Mouse (Mus musculus) stomach, embryonic 15.5 days (tissue): ENCODE measurements around the gene Lztr1. TPM values are rescaled to one million over a fixed set of nuclear protein-coding genes. Genes with fewer than 3 reads are reported as not detected.
A peak's percentile ranks its signal among the peaks of the same experiment; 100 is the strongest.

Experiments used
- ATAC-seq: fragments of 200-750 bp; cut with Nextera tagmentation; 2 replicates; pipeline ENCODE4 v1.8.0; 2017; ENCODE audit warnings: low read depth, moderate number of reproducible peaks, moderate TSS enrichment; ENCODE audit not compliant: insufficient read depth, low FRiP score
- H3K27ac ChIP-seq: fragments of 300-500 bp; sonication (generic); 2 replicates; pipeline ENCODE4 v1.5.1; 2015; ENCODE audit warnings: mild to moderate bottlenecking, inconsistent platforms
- H3K27me3 ChIP-seq: fragments of 300-500 bp; sonication (generic); replicated peaks from 2 replicates; pipeline ENCODE4 v1.6.1; 2015; ENCODE audit warnings: inconsistent platforms
- H3K36me3 ChIP-seq: fragments of 300-500 bp; sonication (generic); 2 replicates; pipeline ENCODE4 v1.6.1; 2015; ENCODE audit warnings: inconsistent platforms
- H3K4me1 ChIP-seq: fragments of 300-500 bp; sonication (generic); 2 replicates; pipeline ENCODE4 v1.6.1; 2015; ENCODE audit warnings: inconsistent platforms
- H3K4me2 ChIP-seq: fragments of 300-500 bp; sonication (generic); 2 replicates; pipeline ENCODE4 v1.6.1; 2015; ENCODE audit warnings: mild to moderate bottlenecking, inconsistent platforms
- H3K4me3 ChIP-seq: fragments of 300-500 bp; sonication (generic); replicated peaks from 2 replicates; pipeline ENCODE4 v1.5.1; 2015; ENCODE audit warnings: inconsistent platforms
- H3K9ac ChIP-seq: fragments of 300-500 bp; sonication (generic); 2 replicates; pipeline ENCODE4 v1.6.1; 2015; ENCODE audit warnings: inconsistent platforms
- H3K9me3 ChIP-seq: fragments of 300-500 bp; sonication (generic); 2 replicates; pipeline ENCODE4 v1.6.1; 2016; ENCODE audit warnings: inconsistent platforms
- WGBS: fragments of 180-500 bp; shearing (Covaris S2); methylation state at CpG from one replicate; pipeline ENCODE4 v1.1.7; 2015; 5-methylcytosine and 5-hydroxymethylcytosine counted together
- polyA plus RNA-seq: library from polyadenylated mRNA; unstranded; fragments of >200 nt; fragmentation: Nextera tagmentation; extraction: Ambion mirVana; gene quantifications from 2 replicates; pipeline ENCODE4 v1.2.1, GENCODE M21; 2015

Lztr1 gene
- polyA plus RNA-seq, 1 experiment from 2014 or later, result 70.2 TPM

DNA sequence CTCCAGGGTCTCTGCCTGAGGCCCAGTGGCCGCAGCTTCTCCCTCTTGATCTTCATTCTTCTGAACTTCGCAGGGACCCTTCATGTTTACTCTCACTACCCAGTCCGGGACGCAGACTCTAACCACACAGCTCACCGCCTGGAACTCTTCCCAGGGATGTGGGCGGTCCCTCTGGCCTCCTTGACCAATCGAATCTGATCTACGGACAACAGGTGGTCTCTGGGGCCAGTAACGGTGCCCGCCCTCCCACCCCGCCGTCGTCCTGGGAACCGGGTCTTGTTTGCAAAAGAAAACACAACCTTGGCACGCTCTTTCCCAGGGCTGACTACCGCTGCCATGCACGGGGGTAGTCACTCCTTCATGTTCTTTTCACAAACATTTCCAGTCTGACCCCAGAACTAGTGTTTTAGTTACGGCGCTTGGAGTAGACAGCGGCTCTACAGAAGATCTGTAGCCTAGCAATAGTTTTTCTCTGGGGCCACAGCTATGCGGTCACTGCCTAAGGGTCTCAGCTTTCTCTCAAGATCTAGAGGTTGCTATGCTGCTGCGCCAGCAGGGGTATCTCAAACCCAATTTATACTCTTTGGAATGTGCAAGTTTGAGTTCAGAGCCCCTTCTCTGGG lies 52.8 kb downstream of the Lztr1 start, which contains the start of gene Lrrc74b:
TSS of gene Lrrc74b (minus strand) at position 120 of the 623 bp plus-strand sequence.
- no peaks in the 10 kb centered on the region for H3K27me3 ChIP-seq
- ATAC-seq, result peak; percentile 81
- H3K9ac ChIP-seq, result no peak within 1 kb of the TSS
- WGBS, result 1% methylated on average over 22 of the region's 22 CpGs
- peaks cover 29% of the 10 kb centered on the region for H3K4me1 ChIP-seq
- no peaks in the 10 kb centered on the region for H3K36me3 ChIP-seq
- H3K4me3 ChIP-seq, result peak within 1 kb of the TSS; percentile 25
- peak within 1 kb of the TSS; percentile 68 for H3K27ac ChIP-seq
- peak within 1 kb of the TSS; percentile 54 for H3K4me2 ChIP-seq
- H3K9me3 ChIP-seq, result no peaks in the 10 kb centered on the region

- no peaks in the 10 kb centered on the region for H3K27me3 ChIP-seq
- no peaks in the 10 kb centered on the region for H3K9me3 ChIP-seq
- no peak within 1 kb of the TSS for H3K9ac ChIP-seq
- peak within 1 kb of the TSS; percentile 54 for H3K4me2 ChIP-seq
- peaks cover 29% of the 10 kb centered on the region for H3K4me1 ChIP-seq
- 3% methylated on average over 10 of the region's 10 CpGs for WGBS
- peak within 1 kb of the TSS; percentile 68 for H3K27ac ChIP-seq
- H3K4me3 ChIP-seq, result peak within 1 kb of the TSS; percentile 25
- H3K36me3 ChIP-seq, result no peaks in the 10 kb centered on the region
- peak; percentile 38; the same call in 1 of the 2 replicates for ATAC-seq
Observed at GRCm38 (mm10) chr16:17561751-17562208, 53.3 kb downstream of the Lztr1 start, which contains the start of gene P2rx6. Gene P2rx6 (plus strand): TSS chr16:17561885.

DNA sequence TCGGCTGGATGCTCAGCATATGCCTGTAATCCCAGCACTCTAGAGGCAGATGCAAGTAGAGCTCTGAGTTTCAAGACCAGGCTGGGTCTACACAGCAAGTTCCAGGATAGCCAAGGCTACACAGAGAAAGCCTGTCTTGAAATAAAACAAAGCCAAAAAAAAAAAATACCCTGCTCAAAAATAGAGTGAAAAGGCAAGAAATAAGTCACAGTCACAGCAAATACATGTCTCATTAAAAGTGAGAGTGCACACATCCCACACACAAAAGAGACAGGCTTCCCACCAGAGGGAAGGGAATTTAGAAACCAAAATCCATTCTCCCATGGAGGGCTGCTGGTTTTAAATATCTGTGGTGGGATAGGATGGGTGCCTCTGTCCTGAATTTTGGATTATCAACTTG lies 55.1 kb downstream of the Lztr1 start:
- 43% methylated on average over 1 of the region's 1 CpGs for WGBS
- Histone ChIP-seq H3K36me3 (no peaks in the 10 kb centered on the region), H3K4me3 (no peak overlapping the region), H3K9ac (no peak overlapping the region), H3K27me3 (no peaks in the 10 kb centered on the region), H3K9me3 (no peaks in the 10 kb centered on the region), H3K4me1 (peaks cover 23% of the 10 kb centered on the region), H3K27ac (no peak overlapping the region), H3K4me2 (no peak overlapping the region)
- ATAC-seq, result no peak

- ATAC-seq, result no peak
- Histone ChIP-seq H3K27ac (no peak overlapping the region), H3K9ac (no peak overlapping the region)
Observed at GRCm38 (mm10) chr16:17564221-17564620, 55.7 kb downstream of the Lztr1 start.

GRCm38 (mm10) chr16:17564771-17565170 lies 56.3 kb downstream of the Lztr1 start:
- Histone ChIP-seq H3K9ac (no peak overlapping the region), H3K4me3 (no peak overlapping the region), H3K36me3 (no peaks in the 10 kb centered on the region), H3K4me2 (no peak overlapping the region), H3K9me3 (no peaks in the 10 kb centered on the region), H3K27me3 (no peaks in the 10 kb centered on the region), H3K4me1 (peaks cover 15% of the 10 kb centered on the region; the same call in 1 of the 2 replicates), H3K27ac (no peak overlapping the region)
- 55% methylated on average over 3 of the region's 3 CpGs for WGBS
- ATAC-seq, result no peak

More at GRCm38 (mm10) chr16:17564221-17564620, 55.7 kb downstream of the Lztr1 start:
- H3K4me1 ChIP-seq, result peaks cover 17% of the 10 kb centered on the region
- H3K9me3 ChIP-seq, result no peaks in the 10 kb centered on the region
- no peak overlapping the region for H3K4me3 ChIP-seq
- WGBS, result 38% methylated on average over 2 of the region's 2 CpGs
- no peak overlapping the region for H3K4me2 ChIP-seq
- no peaks in the 10 kb centered on the region for H3K36me3 ChIP-seq
- no peaks in the 10 kb centered on the region for H3K27me3 ChIP-seq

DNA sequence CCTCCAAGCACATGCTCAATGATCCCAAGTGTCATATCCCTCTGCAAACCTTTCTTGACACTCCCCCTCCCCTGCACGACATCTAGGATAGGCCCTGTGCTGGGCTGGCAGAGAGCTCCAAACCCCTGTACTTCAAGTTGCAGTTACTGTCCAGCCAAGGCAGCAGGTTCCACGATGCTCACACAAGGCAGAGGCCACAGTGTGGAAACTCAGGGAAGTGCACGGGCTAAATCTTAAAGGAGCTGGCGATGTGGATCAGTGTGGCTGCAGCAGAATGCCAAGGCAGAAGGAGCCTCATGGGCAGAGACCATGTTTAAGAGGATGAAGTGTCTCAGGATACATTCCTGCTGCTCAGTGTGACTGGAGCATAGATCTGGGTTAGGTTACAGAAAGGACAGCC lies 57.7 kb downstream of the Lztr1 start:
- 20% methylated on average over 4 of the region's 4 CpGs for WGBS
- H3K36me3 ChIP-seq, result no peaks in the 10 kb centered on the region
- H3K27me3 ChIP-seq, result no peaks in the 10 kb centered on the region
- no peak overlapping the region for H3K9ac ChIP-seq
- ATAC-seq, result no peak
- no peak overlapping the region for H3K4me2 ChIP-seq
- H3K4me1 ChIP-seq, result peaks cover 10% of the 10 kb centered on the region; the same call in 1 of the 2 replicates
- no peak overlapping the region for H3K4me3 ChIP-seq
- H3K27ac ChIP-seq, result no peak overlapping the region
- H3K9me3 ChIP-seq, result no peaks in the 10 kb centered on the region

Other genes with a start within 250 kb of the Lztr1 start
- gene Tmem191c, start 232.6 kb upstream of the Lztr1 start, polyA plus RNA-seq, result 18.2 and 19.2 TPM in 2 replicates
- 5.8 and 12.9 TPM in 2 replicates for gene Serpind1, start 177.3 kb upstream of the Lztr1 start, polyA plus RNA-seq
- 14.4 and 16.1 TPM in 2 replicates for gene Snap29, start 102.7 kb upstream of the Lztr1 start, polyA plus RNA-seq
- 28.1 and 28.4 TPM in 2 replicates for gene Pi4ka, start 102.4 kb upstream of the Lztr1 start, polyA plus RNA-seq
- gene Crkl, start 56.7 kb upstream of the Lztr1 start, polyA plus RNA-seq, result 55.1 and 56.0 TPM in 2 replicates
- gene Aifm3, start 19.1 kb upstream of the Lztr1 start, polyA plus RNA-seq, result 3.1 and 3.2 TPM in 2 replicates
- gene Thap7, start 22.4 kb downstream of the Lztr1 start, polyA plus RNA-seq, result 57.3 and 60.8 TPM in 2 replicates
- gene Lrrc74b, start 52.6 kb downstream of the Lztr1 start, polyA plus RNA-seq, result 0.26 and 0.61 TPM in 2 replicates
- 1.2 TPM in 2 replicates for gene P2rx6, start 53.2 kb downstream of the Lztr1 start, polyA plus RNA-seq
- 21.8 and 25.4 TPM in 2 replicates for gene Slc7a4, start 74.5 kb downstream of the Lztr1 start, polyA plus RNA-seq
- 24.8 and 27.0 TPM in 2 replicates for gene Smpd4, start 110.7 kb downstream of the Lztr1 start, polyA plus RNA-seq
- gene Ccdc74a, start 137.8 kb downstream of the Lztr1 start, polyA plus RNA-seq, result 4.4 and 5.2 TPM in 2 replicates
- gene Med15, start 224.2 kb downstream of the Lztr1 start, polyA plus RNA-seq, result 38.3 and 42.6 TPM in 2 replicates